Mouse (Mus musculus) gastrocnemius, postnatal 36 days (tissue): ENCODE measurements around the gene Gdi2. TPM values are rescaled to one million over a fixed set of nuclear protein-coding genes. Genes with fewer than 3 reads are reported as not detected.

Experiments
- DNase-seq, 2 experiments: peaks; one replicate each; pipeline ENCODE4 v3.0.0; 2022
- intact Hi-C: fragments of 180-260 bp; cut with DNase I; formaldehyde crosslinking; loops from one replicate; pipeline ENCODE4 v1.15.1; 2025
- total RNA-seq, 2 experiments: library from RNA; stranded (reverse); gene quantifications; 2 replicates each; pipeline ENCODE4 v1.2.3; 2021

Gene Gdi2
- total RNA-seq, 2 experiments from 2014 or later, result 121 to 134 TPM

- intact Hi-C loops, result no loop called here
- DNase-seq, result no peak
Observed at GRCm38 (mm10) chr13:3544077-3544874, 6.4 kb downstream of the Gdi2 start.

GRCm38 (mm10) chr13:3544925-3545324 is 7.1 kb downstream of the Gdi2 start:
- no peak for DNase-seq
- intact Hi-C loops, result no loop called here

- DNase-seq, result peak in 1 of 2 experiments; percentile 57
- intact Hi-C loops, result no loop called here
Observed at GRCm38 (mm10) chr13:3547410-3547809, 9.5 kb downstream of the Gdi2 start.

- intact Hi-C loops, result no loop called here
- DNase-seq, result no peak
Observed at GRCm38 (mm10) chr13:3547856-3548255, 10.0 kb downstream of the Gdi2 start.

- DNase-seq, result no peak
- intact Hi-C loops, result no loop called here
Observed at GRCm38 (mm10) chr13:3563130-3563529, 25.3 kb downstream of the Gdi2 start.

GRCm38 (mm10) chr13:3563953-3564352 is 26.1 kb downstream of the Gdi2 start:
- intact Hi-C loops, result no loop called here
- DNase-seq, result no peak

GRCm38 (mm10) chr13:3590789-3591188 is 52.9 kb downstream of the Gdi2 start:
- intact Hi-C loops, result no loop called here
- DNase-seq, result no peak

- DNase-seq, result no peak
Observed at GRCm38 (mm10) chr13:3594311-3594710, 56.4 kb downstream of the Gdi2 start.

GRCm38 (mm10) chr13:3596232-3596631 is 58.4 kb downstream of the Gdi2 start:
- DNase-seq, result no peak
- intact Hi-C loops, result no loop called here

More at GRCm38 (mm10) chr13:3594311-3594710, 56.4 kb downstream of the Gdi2 start:
- intact Hi-C loops, result no loop called here

- DNase-seq, result no peak
- intact Hi-C loops, result loop anchor here (2.0 kb wide), 2 partner anchors 23 to 71 kb away; partner anchors contain the start of gene Gdi2
Observed at GRCm38 (mm10) chr13:3609780-3610117, 71.9 kb downstream of the Gdi2 start.

- intact Hi-C loops, result loop anchor here (2.0 kb wide), 2 partner anchors 23 to 71 kb away; partner anchors contain the start of gene Gdi2
- DNase-seq, result peak; percentile 6 to 22
Observed at GRCm38 (mm10) chr13:3610118-3610794, 72.4 kb downstream of the Gdi2 start.

- intact Hi-C loops, result loop anchor here (2.0 kb wide), 2 partner anchors 22 to 72 kb away; partner anchors contain the start of gene Gdi2
- peak; percentile 94 to 98 for DNase-seq
Observed at GRCm38 (mm10) chr13:3610795-3611438, 73.1 kb downstream of the Gdi2 start, which contains the start of gene Fam208b. Gene Fam208b, minus strand, starts transcription at chr13:3611108.

Other genes starting within 250 kb of the Gdi2 start
- gene Fam208b, start 73.0 kb downstream of the Gdi2 start, total RNA-seq, result 1 to 10 TPM; 5.5 to 7.4 TPM
- 10 to 100 TPM; 11.1 to 14.2 TPM for gene Asb13, start 96.0 kb downstream of the Gdi2 start, total RNA-seq